Mouse (Mus musculus): ENCODE results near the gene Prkg1.

Prkg1 gene

DNA sequence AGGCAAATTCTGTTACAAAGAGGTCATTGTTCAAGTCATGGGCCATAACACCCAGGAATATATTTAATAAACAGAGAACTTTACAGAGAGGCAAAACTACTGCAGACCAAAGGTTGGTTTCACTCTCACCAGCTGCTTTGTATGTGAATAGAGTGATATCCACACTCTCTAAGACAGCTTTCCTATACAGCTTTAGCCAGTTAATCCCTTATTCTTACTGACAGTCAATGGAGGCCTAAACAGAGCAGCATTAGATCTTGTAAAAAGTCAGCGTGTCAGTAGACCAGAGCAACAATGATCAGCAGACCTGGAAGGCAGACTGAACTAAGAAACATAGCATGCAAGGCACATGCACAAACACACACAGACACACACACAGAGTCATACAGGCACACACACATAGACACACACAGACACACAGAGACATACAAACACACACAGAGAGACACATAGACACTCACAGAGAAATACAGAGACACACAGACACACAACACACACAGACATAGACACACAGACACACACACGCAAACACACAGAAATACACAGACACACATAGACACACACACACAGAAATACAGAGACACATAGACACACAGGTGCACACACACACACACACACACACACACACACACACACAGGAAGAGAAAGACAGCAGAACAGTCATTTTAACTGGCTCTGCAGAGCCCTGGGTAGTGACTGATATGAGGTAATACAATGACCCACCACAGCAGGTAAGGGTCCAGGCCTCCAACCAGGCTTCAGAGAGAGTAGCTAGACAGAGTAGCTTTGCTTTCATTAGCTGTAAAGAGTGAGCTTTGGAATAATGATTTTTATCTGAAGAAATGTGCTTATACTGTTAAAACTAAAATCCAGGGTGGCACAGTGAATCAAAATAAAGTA lies 723.6 kb downstream of the Prkg1 start:
- no peak for DNase-seq (ENCODE audit: low spot score)

DNA sequence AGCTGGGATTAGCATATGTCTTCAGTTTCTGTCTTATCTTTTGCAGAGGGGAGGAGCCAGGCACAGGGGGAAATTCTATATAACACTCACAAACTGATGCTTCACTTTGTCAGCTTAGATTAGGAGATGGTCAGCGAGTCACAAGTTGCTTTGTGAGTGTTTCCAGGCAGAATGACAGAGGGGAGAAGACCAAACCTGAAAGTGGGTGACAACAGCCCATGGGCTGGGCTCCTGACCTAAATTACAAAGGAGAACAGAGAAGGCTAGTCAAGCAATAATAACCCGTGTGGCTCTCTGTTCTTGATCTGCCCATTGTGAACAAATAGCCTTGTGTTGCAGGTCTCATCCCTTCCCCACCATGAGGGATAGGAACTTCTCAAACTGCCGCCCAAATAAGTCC lies 725.9 kb downstream of the Prkg1 start:
- DNase-seq (ENCODE audit: low spot score) = no peak

DNA sequence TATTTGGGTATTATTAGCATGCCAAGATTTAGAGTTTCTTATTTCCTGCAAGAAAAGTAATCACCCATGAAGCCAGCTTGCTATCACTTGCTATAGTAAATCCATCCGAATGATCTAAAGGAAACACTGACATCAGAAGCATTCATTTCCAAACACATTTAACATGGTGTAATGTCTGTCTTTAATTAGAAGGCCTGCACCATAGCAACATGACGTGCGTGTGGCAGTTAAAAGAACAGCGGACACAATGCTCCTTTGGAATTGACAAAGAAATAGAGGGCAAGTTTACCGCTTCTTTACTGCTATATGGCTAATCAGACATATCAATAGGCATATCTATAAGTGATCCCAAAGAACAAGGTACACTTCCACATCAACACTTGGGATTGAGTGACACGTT lies 733.2 kb downstream of the Prkg1 start:
- no peak for DNase-seq (ENCODE audit: low spot score)

- no peak for DNase-seq (ENCODE audit: low spot score)
Measured at GRCm38 (mm10) chr19:31026797-31027196, 738.0 kb downstream of the Prkg1 start.

- DNase-seq (ENCODE audit: low spot score) = no peak
Measured at GRCm38 (mm10) chr19:31011528-31012133, 753.2 kb downstream of the Prkg1 start.

DNA sequence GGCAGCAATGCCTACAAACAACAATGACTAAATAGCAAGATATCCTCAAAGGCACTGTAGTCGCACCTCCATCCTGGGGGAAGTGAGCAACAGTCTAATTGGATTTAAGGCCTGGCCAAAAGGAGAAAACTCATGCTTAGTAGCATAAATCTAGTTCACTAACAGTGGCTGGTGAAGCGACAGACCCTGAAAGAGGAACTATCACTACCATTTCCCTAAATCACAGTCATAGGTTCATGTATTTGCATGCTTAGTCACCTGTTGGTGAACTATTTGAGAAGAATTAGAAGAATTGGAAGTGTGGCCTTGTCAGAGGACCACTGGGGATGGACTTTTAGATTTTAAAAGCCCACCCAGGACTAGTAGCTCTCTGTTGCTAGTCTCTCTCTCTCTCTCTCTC lies 766.3 kb downstream of the Prkg1 start:
- DNase-seq (ENCODE audit: low spot score) = no peak

DNA sequence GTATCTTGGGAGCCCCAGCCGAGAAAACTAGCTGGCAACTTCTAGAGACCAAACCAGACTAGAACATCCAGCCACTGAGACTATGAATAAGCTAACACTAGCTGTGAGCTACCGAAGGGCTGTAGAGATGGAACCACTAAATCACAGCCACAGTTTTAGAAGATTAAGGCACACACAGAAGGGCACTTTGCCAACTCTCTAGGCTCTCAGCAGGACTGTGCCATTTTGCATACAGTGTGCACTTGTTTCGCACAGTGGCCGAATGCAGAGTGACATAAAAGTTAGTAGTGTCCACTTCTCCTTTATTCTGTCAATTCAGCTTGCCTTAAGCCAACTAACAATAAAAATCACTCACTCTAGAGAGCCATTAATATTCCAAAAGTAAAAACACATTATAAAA lies 774.4 kb downstream of the Prkg1 start:
- no peak for DNase-seq (ENCODE audit: low spot score)

DNA sequence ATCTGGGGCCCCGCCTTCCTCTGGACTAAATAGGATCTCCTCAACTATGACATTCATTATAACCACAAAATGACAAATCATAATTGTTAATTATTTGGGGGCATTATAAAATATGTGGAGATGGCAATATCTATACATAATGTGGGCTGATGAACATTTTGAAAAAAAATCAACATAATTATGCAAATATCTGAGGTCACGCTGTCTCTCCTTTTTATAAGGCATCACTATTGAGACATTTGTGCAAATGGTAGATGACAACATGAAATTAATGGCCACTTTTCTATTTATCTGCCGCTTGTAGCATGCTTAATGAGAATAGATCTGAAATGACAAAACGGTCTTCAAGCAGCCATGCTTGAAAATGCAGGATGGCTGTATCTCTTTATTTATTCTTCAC lies 782.4 kb downstream of the Prkg1 start:
- no peak for DNase-seq (ENCODE audit: low spot score)

- no peak for DNase-seq (ENCODE audit: low spot score)
Measured at GRCm38 (mm10) chr19:30978096-30978495, 786.7 kb downstream of the Prkg1 start.

- no peak for DNase-seq (ENCODE audit: low spot score)
Measured at GRCm38 (mm10) chr19:30950610-30951009, 814.2 kb downstream of the Prkg1 start.

DNA sequence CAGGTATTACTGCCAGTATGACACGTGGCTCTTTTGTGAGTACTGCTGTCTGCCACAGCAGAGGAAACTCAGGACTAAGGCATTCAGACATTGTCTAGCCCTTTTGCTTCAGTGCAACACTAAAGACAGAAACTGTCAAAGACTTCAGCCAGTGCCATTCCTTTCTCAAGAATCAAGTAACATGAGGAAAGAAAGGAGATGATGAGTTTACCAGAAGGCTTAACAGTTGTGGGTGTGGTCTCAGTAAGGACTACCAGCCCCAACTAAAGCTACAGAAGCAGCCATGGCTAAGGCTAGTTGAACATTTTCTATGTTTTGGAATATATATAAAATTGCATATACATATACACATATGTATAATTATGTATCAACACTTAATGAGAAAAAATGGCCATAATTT lies 816.6 kb downstream of the Prkg1 start:
- no peak for DNase-seq (ENCODE audit: low spot score)

DNA sequence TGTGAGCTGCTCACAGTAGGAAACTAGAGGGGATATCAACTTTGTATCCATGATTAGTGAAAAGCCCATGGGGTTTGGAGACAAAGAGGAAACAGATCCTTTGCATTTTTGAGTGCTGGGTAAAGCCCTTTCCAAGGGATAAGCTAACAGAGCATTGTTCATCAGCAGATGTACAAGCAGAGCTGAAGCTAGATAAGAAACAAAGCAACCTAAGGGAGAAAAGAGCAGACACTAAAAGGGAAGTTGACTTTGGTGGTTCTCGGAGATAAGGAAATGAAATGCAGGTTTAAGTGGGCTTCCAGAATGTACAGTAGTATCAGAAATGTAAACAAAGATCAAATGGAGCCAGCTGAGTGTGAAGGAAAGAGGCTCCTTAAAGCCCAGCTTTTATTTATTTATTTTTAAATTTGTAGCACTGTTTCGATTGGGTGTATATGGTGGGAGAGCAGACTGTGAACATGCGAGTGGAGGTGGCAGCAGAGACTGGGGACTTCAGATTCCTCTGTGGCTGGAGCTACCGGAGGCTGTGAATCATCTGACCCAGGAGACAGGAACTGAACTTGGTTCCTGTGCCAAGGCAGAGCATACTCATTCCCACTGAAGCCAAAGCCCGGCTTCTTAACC lies 822.4 kb downstream of the Prkg1 start:
- no peak for DNase-seq (ENCODE audit: low spot score)

GRCm38 (mm10) chr19:30938058-30938457 lies 826.8 kb downstream of the Prkg1 start:
- no peak for DNase-seq (ENCODE audit: low spot score)

DNA sequence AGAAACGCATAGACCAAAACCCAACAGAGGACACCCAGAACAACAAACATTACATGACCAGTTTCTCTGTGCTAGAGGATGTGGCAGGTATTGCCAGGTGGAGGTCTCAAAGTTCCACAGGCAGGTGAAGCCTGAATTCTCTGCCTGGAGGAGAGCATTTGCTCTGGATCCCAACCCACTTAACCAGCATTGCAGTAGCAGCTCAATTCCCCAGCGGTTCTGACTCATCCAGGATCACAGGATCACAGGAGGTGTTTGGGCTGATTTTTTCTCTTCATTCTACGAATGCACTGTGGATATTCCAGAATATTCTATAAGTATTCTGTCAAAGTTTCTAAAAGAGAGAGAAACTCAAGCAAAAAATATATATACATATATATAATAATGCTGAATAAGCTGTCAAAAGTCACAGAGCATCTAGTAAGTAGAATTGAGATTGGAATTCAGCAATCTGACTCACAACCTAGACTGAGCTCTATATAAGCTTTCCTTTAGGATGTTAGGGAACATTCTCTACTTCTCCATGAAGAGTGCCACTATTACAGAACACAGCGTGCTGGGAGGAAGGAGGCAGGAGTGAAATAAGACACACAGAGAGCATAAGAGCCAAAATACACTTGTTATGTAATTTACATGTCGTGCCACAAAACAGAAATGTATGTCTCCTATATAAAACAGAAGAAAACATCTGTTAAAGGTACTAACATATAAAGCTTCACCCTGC lies 833.2 kb downstream of the Prkg1 start:
- DNase-seq (ENCODE audit: low spot score) = no peak

GRCm38 (mm10) chr19:30924032-30924431 lies 840.8 kb downstream of the Prkg1 start:
- DNase-seq (ENCODE audit: low spot score) = no peak

DNA sequence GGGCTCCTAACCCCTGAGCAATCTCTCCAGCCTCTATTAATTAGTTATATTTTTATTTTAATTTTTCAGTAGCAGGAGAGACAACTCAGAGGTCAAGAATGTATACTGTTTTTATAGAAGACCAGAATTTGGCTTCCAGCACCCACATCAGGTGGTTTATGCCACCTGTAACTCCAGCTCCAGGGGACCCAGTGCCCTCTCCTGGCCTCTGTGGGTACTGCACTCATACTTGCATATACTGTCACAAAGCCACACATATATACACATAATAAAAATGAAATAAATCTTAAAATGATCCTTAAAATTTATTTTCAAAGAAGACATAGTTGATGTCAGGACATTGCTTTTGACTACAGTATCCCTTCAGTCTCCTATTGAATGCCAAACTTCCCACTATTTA lies 862.5 kb downstream of the Prkg1 start:
- no peak for DNase-seq (ENCODE audit: low spot score)

GRCm38 (mm10) chr19:30901025-30901424 lies 863.8 kb downstream of the Prkg1 start:
- no peak for DNase-seq (ENCODE audit: low spot score)

DNA sequence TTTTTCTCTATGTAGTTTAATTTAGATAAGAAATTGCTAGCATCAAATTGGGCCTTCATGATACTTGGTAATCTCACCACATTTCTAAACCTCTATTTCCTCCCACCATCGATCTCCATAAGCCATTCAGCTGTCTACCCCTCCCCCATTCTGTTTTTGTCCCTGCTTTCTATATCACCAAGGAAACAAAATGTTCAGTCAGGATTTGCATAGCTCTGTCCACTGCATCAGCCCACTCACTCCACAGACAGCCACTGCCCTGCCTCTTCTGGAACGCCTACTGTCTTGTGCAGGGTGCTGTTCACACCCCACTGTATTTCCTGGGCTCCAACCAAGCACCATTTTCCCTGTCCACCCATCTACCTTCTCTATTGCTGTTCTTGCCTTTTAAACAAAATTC lies 874.5 kb downstream of the Prkg1 start:
- DNase-seq (ENCODE audit: low spot score) = no peak

DNA sequence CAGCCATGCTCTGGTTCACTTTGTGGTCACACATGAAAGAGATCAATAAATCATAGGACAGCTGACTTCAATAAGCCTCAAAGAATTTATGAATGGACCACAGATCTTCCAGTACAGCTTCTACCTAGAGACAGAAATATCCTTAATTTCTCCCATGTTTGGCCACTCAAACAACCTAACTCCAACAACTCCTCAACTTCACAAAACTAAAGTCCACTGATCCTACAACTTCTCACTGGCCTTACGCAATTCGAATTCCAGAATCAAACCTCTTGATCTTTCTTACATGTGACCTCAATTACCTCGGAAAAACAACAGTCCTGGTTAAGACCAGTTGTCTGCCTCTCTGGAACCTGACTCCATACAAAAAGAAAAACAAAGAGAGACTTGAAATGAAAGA lies 875.0 kb downstream of the Prkg1 start:
- DNase-seq (ENCODE audit: low spot score) = no peak

DNA sequence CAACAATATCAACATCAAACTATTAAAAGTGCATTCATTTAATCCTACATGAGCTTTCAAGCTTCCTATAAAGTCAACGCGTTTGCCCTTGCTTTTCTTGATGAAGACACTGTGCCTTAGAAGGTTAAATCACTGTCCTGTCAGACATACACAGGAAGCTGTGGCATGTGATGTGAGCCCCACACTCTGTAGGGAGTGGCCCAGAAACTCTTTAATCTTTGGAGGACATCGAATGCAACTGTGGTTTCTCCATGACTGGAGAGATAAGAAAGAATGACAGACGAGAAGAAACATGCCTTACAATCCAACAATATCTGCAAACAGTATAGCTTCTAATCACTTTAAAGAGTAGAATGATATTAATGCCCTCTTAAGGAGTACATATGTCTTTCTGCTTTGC lies 903.4 kb downstream of the Prkg1 start:
- DNase-seq (ENCODE audit: low spot score) = no peak

GRCm38 (mm10) chr19:30851023-30851422 lies 913.8 kb downstream of the Prkg1 start:
- no peak for DNase-seq (ENCODE audit: low spot score)

GRCm38 (mm10) chr19:30844916-30845315 lies 919.9 kb downstream of the Prkg1 start:
- no peak for DNase-seq (ENCODE audit: low spot score)

DNA sequence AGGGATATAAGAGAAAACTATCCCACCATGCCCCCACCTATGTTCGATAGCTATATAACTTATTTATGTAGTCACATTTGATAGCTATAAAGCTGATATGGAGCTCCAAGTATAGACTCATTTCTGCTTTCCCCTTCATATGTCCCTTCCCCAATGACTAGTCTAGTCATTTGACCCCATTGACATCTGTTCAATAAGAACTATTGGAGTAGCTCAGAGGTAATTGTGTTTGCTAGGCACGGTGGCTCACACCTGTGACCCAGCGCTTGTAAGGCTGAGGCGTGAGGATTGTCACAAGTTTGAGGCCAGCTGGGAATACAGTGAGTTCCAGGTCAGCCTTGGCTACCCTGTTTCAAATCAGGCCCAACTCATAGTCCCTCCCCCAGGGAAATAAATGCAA lies 921.2 kb downstream of the Prkg1 start:
- DNase-seq (ENCODE audit: low spot score) = no peak
